Mouse (Mus musculus) midbrain, embryonic 11.5 days (tissue): ENCODE results near the gene Cyb5r2. TPM values are rescaled to one million over a fixed set of nuclear protein-coding genes. Genes with fewer than 3 reads are reported as not detected.
A peak's percentile ranks its signal among the peaks of the same experiment; 100 is the strongest.

ENCODE experiments used
- ATAC-seq: fragments of 200-750 bp; cut with Nextera tagmentation; 2 replicates; pipeline ENCODE4 v1.8.0; 2017; ENCODE audit warnings: moderate TSS enrichment, moderate library complexity; ENCODE audit not compliant: low FRiP score
- DNase-seq: peaks from one replicate; pipeline ENCODE4 v3.0.0; 2015; ENCODE audit warnings: low spot score; ENCODE audit errors: missing footprints
- H3K27ac ChIP-seq: fragments of 300-500 bp; sonication (generic); 2 replicates; pipeline ENCODE4 v1.5.1; 2014; ENCODE audit warnings: low read depth, low read length
- H3K27me3 ChIP-seq: fragments of 300-500 bp; sonication (generic); 2 replicates; pipeline ENCODE4 v1.6.1; 2014; ENCODE audit warnings: mild to moderate bottlenecking, low read length, moderate library complexity, mixed read lengths; ENCODE audit not compliant: control insufficient read depth, insufficient read depth
- H3K36me3 ChIP-seq: fragments of 300-500 bp; sonication (generic); 2 replicates; pipeline ENCODE4 v1.6.1; 2014; ENCODE audit warnings: mild to moderate bottlenecking, low read length, moderate library complexity, mixed read lengths; ENCODE audit not compliant: control insufficient read depth, insufficient read depth
- H3K4me1 ChIP-seq: fragments of 300-500 bp; sonication (generic); 2 replicates; pipeline ENCODE4 v1.6.1; 2014; ENCODE audit warnings: low read length; ENCODE audit not compliant: control insufficient read depth, insufficient read depth
- H3K4me2 ChIP-seq: fragments of 300-500 bp; sonication (generic); 2 replicates; pipeline ENCODE4 v1.6.1; 2014; ENCODE audit warnings: mild to moderate bottlenecking, moderate library complexity
- H3K4me3 ChIP-seq: fragments of 300-500 bp; sonication (generic); 2 replicates; pipeline ENCODE4 v1.5.1; 2014; ENCODE audit warnings: low read depth, low read length
- H3K9ac ChIP-seq: fragments of 300-500 bp; sonication (generic); 2 replicates; pipeline ENCODE4 v1.6.1; 2014; ENCODE audit warnings: low read length
- H3K9me3 ChIP-seq: fragments of 300-500 bp; sonication (generic); 2 replicates; pipeline ENCODE4 v1.6.1; 2016; ENCODE audit warnings: low read length; ENCODE audit not compliant: control insufficient read depth
- WGBS: fragments of 180-500 bp; shearing (Covaris S2); extraction: QIAGEN DNeasy Blood & Tissue Kit; methylation state at CpG from one replicate; pipeline ENCODE4 v1.1.7; 2014; 5-methylcytosine and 5-hydroxymethylcytosine counted together
- polyA plus RNA-seq: library from polyadenylated mRNA; unstranded; fragments of >200 nt; fragmentation: Nextera tagmentation; extraction: Ambion mirVana; gene quantifications from 2 replicates; pipeline ENCODE4 v1.2.1, GENCODE M21; 2014

Gene Cyb5r2
- polyA plus RNA-seq, 1 experiment from 2014 or later, result 0.56 TPM

DNA sequence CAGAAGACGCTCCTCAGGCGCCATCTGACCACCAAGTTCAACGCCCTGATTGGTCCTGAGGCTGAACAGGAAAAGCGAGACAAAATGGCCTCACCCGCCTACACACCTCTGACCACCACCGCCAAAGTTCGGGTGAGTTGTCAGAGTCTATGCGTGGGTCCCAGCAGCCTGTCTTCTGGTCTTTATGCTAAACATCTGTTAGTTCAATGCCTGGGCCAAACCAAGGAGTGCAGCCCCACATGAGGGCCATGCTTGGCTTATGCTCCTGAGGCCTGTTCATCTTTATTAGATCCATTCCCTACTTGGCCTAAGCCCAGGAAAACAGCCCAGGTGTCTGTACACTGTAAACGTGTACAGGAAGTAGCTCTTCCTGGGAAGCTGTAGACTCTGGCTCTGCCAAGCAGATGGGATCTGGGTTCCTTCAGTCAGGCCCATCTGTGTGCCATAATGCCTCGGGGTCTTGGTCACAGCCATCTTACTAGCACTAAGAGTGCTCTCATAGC lies 14.8 kb downstream of the Cyb5r2 start:
- H3K4me1 ChIP-seq, result no peaks in the 10 kb centered on the region
- no peak overlapping the region for H3K4me2 ChIP-seq
- DNase-seq (no peak), ATAC-seq (no peak)
- 87% methylated on average over 10 of the region's 10 CpGs for WGBS
- no peak overlapping the region for H3K4me3 ChIP-seq
- no peaks in the 10 kb centered on the region for H3K27me3 ChIP-seq
- H3K27ac ChIP-seq, result no peak overlapping the region
- H3K36me3 ChIP-seq, result no peaks in the 10 kb centered on the region
- H3K9me3 ChIP-seq, result no peaks in the 10 kb centered on the region
- H3K9ac ChIP-seq, result no peak overlapping the region

DNA sequence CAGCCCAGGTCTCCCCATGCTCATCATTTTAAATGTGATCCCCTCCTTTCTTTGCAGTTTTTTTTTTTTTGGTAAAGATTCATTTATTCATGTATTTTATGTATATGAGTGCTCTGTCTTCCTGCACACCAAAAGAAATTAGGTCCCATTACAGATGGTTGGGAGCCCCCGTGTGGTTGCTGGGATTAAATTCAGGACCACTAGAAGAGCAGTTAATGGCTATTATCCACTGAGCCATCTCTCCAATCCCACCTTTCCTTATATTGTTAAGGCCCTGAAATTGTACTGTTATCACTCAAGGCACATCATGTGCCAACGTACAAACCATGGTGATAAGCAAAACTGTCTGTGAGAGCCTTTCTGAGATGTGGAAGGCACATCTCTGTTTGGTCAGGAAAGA lies 19.1 kb downstream of the Cyb5r2 start:
- ATAC-seq, result 0 out of 2 replicates have a peak, but pooled peaks have one; percentile 48

GRCm38 (mm10) chr7:107733162-107733561 lies 24.7 kb downstream of the Cyb5r2 start:
- Histone ChIP-seq H3K4me3 (no peak overlapping the region), H3K27ac (no peak overlapping the region), H3K36me3 (no peaks in the 10 kb centered on the region), H3K4me2 (no peak overlapping the region), H3K9ac (no peak overlapping the region), H3K9me3 (no peaks in the 10 kb centered on the region), H3K4me1 (no peaks in the 10 kb centered on the region), H3K27me3 (no peaks in the 10 kb centered on the region)
- WGBS, result 77% methylated on average over 2 of the region's 2 CpGs
- no peak for ATAC-seq
- DNase-seq, result peak; percentile 75

More for the DNA sequence above, 19.1 kb downstream of the Cyb5r2 start:
- H3K9ac ChIP-seq, result no peak overlapping the region
- H3K9me3 ChIP-seq, result no peaks in the 10 kb centered on the region
- H3K27me3 ChIP-seq, result no peaks in the 10 kb centered on the region
- WGBS, result 37% methylated on average over 2 of the region's 2 CpGs
- no peaks in the 10 kb centered on the region for H3K36me3 ChIP-seq
- no peak overlapping the region for H3K4me3 ChIP-seq
- no peak overlapping the region for H3K27ac ChIP-seq
- no peaks in the 10 kb centered on the region for H3K4me1 ChIP-seq
- no peak overlapping the region for H3K4me2 ChIP-seq
- DNase-seq, result peak; percentile 85

GRCm38 (mm10) chr7:107730587-107730986 lies 27.2 kb downstream of the Cyb5r2 start:
- Histone ChIP-seq H3K36me3 (no peaks in the 10 kb centered on the region), H3K27me3 (no peaks in the 10 kb centered on the region), H3K27ac (no peak overlapping the region), H3K4me2 (no peak overlapping the region), H3K4me1 (no peaks in the 10 kb centered on the region), H3K4me3 (no peak overlapping the region), H3K9me3 (no peaks in the 10 kb centered on the region), H3K9ac (no peak overlapping the region)
- DNase-seq (no peak), ATAC-seq (no peak)
- WGBS, result 77% methylated on average over 9 of the region's 10 CpGs

- Histone ChIP-seq H3K4me2 (no peak overlapping the region), H3K27me3 (no peaks in the 10 kb centered on the region), H3K9ac (no peak overlapping the region), H3K36me3 (no peaks in the 10 kb centered on the region), H3K9me3 (no peaks in the 10 kb centered on the region), H3K4me1 (no peaks in the 10 kb centered on the region), H3K27ac (no peak overlapping the region), H3K4me3 (no peak overlapping the region)
- ATAC-seq (no peak), DNase-seq (no peak)
- 75% methylated on average over 3 of the region's 3 CpGs for WGBS
Observed at GRCm38 (mm10) chr7:107727538-107727937, 30.3 kb downstream of the Cyb5r2 start.

- Histone ChIP-seq H3K9ac (no peak overlapping the region), H3K4me3 (no peak overlapping the region), H3K36me3 (no peaks in the 10 kb centered on the region), H3K4me1 (no peaks in the 10 kb centered on the region), H3K27ac (no peak overlapping the region), H3K27me3 (no peaks in the 10 kb centered on the region), H3K4me2 (no peak overlapping the region), H3K9me3 (no peaks in the 10 kb centered on the region)
- ATAC-seq, result no peak
- DNase-seq, result no peak
- WGBS, result 86% methylated on average over 4 of the region's 4 CpGs
Observed at GRCm38 (mm10) chr7:107722536-107722935, 35.3 kb downstream of the Cyb5r2 start.

GRCm38 (mm10) chr7:107720771-107721170 lies 37.1 kb downstream of the Cyb5r2 start:
- Histone ChIP-seq H3K27ac (no peak overlapping the region), H3K4me1 (no peaks in the 10 kb centered on the region), H3K9ac (no peak overlapping the region), H3K27me3 (no peaks in the 10 kb centered on the region), H3K36me3 (no peaks in the 10 kb centered on the region), H3K4me3 (no peak overlapping the region), H3K4me2 (no peak overlapping the region), H3K9me3 (no peaks in the 10 kb centered on the region)
- WGBS, result 90% methylated on average over 1 of the region's 1 CpGs
- DNase-seq (no peak), ATAC-seq (no peak)

DNA sequence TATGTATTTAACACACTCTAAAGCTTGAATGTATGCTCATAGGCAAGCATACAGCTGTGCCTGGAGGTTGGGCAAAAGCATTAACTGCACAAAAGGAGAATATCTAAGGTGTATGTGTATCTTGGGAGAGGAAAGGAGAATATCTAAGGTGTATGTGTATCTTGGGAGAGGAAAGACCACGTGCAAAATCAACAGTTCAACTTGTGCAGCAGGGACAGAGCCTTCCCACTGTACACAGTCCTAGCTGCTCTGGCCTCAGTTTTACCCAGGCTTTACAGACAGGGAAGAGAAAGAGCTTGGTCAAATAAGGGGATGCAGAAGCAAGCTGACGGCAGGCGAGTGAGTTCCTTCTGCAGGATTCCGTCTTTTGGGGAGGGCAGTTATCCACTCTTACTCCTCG lies 43.8 kb downstream of the Cyb5r2 start:
- DNase-seq (no peak), ATAC-seq (no peak)
- Histone ChIP-seq H3K9ac (no peak overlapping the region), H3K4me2 (no peak overlapping the region), H3K9me3 (no peaks in the 10 kb centered on the region), H3K36me3 (no peaks in the 10 kb centered on the region), H3K4me1 (no peaks in the 10 kb centered on the region), H3K27me3 (no peaks in the 10 kb centered on the region), H3K27ac (no peak overlapping the region), H3K4me3 (no peak overlapping the region)
- 85% methylated on average over 5 of the region's 5 CpGs for WGBS

DNA sequence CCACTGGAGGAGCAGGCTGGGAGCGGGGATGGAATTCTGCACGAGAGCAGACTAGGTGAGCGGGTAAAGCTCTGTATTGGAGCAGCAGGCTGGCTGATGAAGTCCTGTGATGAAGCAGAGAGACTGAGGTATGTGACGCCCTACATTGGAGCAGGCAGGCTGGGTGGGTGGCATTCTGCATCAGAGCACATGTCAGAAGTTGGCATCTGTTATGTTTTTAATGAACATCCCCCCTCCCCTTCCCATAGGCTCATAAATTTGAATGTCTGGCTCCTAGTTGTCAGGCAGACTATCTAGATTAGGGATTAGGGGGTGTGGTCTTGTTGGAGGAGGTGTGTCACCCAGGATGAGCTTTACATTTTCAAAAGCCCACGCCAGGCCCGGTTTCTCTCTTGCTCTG lies 45.1 kb downstream of the Cyb5r2 start:
- no peak overlapping the region for H3K4me2 ChIP-seq
- no peak for DNase-seq
- H3K9ac ChIP-seq, result no peak overlapping the region
- no peaks in the 10 kb centered on the region for H3K36me3 ChIP-seq
- no peak overlapping the region for H3K27ac ChIP-seq
- H3K4me1 ChIP-seq, result peaks cover 8% of the 10 kb centered on the region; the same call in 1 of the 2 replicates
- H3K27me3 ChIP-seq, result no peaks in the 10 kb centered on the region
- no peak for ATAC-seq
- WGBS, result 63% methylated on average over 6 of the region's 6 CpGs
- H3K4me3 ChIP-seq, result no peak overlapping the region
- no peaks in the 10 kb centered on the region for H3K9me3 ChIP-seq
